Mouse (Mus musculus) adipocyte (in vitro differentiated cells): ENCODE measurements around the gene Hdhd5.
A peak's percentile ranks its signal among the peaks of the same experiment; 100 is the strongest.

ENCODE experiments used
- DNase-seq: peaks from one replicate; pipeline ENCODE4 v3.0.0-alpha.2; 2016; ENCODE audit warnings: low spot score

Hdhd5 gene

DNA sequence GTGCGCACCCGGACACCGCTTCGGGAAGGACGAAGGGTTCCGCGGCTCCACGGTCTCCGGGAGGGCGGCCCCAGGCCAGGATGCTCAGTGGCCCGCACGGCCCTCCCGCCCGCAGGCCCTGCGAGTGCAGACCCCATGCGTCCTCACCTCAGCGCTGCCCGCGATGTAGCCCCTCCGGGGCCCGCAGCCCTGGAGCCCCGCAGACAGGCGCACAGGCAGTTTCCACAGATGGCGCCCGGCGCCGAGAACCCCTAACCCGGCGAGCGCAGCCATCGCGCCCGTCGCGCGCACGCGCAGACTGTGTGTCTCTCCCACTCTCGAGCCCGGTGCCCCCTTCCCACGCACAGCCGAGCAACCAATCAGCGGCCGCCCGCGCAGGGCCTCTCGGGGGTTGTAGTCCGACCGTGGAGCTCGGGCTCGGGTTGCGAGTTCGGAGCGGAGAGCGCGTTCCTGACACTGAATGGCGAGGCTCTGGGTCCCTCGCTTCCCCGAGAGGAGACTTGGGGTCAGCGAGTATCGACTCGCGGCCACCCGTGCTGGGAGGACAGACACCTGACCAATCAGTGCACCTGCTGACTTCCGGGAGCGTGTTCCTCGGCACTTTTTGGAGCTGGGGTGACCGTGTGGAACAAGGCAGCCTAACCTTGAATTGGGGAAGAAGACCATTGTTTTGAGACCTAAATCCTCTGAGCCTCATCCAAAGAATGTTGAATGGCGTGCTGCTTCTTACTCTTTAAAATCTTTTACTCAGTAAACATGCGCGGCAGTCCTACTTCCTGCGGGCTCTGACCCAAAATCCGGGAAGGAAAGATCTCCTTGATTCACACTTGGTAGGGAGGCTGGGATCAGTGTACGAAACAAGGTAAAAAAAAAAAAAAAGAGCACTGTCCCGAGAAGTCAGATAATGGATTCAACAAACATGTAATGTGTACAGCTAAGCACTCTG lies at the start of gene Hdhd5:
Gene Hdhd5 (minus strand): TSS at position 300 of the 946 bp plus-strand sequence.
- DNase-seq = peak; percentile 89

DNA sequence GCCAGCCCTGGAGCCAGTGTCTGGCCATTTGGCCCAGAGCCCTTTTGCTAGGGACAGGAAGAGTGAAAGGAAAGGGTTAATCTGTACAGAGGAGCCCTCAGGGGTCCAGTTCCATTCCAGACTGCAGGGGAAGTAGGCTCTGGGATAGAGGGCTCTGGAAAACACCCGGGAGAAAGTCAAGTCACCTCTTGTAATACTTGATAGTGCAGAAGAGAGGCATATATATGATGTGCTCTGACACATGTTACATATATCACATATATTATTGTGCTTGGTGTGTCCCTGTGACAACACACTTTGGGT lies 49.5 kb upstream of the Hdhd5 start:
- no peak for DNase-seq

DNA sequence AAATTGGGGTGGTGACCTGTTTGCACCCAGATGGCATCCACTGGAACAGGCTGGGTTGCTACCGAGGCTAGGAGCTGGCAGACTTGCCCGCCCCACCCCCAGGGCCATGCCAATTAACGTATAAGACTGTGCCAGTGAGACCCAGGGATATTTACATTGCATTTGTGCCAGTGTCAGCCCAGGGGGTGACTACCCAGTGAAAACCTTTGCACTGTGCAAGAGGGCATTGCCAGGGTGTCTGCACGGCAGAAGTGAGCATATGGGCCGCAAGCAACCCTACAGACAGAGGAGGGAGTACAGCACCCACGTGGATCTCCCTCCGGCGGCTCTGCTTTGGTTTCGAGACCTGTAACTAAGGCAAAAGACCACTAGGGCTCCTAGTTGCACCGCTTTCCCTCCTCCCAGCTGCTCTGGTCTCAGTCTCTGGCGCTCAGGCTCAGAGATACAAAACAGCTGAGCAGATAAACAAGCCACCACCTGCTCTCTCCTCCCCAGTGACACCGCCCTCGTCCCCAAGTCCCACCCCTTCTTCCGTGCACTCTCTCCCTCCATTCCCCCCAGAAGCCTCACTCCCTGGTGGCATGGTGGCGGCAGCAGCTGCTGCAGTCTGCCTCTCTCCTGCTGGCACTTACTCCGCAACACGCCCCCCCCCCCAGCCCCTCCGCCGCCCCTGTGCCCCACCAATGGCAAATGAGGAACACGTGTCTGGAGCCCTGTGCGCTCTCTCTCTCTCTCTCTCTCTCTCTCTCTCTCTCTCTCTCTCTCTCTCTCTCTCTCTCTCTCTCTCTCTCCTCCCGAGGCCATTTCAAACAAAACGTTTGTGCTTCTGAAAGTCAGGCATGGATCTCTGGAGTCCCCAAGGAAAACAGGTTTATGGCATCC lies 49.0 kb upstream of the Hdhd5 start:
- peak; percentile 34 for DNase-seq

DNA sequence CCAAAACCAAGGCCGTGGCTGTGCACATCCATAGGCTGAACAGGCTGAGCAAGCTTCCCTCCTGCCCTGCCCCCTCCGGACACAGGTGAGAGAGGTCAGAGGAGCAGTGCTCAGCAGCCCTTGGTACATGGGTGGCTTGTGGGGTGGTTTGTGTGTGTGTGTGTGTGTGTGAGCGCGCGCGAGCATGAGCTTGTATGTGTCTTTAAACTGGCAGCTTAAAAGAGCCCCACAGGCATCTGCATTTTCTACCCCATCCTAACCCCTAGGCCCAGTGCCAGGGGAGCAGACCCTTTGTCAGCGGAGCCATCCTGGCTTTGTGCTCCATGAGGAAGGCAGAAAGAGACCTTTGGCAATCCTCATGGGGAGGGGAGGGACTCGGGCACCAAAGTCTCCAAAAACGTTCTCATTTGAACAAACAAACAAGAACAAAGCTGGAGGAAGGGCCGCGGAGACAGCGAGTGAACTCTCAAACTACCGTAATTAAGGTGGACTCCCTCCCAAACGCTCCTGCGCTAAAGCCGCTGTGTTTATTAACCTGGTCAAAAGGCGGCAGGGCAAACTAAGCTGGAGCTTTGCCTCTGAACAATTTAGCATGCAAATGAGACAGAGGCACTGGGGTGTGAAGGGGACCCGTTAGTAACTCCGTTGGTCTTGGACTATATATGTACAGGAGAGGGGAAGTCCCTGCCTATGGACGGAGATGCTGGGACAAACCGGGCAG lies 48.2 kb upstream of the Hdhd5 start:
- no peak for DNase-seq

DNA sequence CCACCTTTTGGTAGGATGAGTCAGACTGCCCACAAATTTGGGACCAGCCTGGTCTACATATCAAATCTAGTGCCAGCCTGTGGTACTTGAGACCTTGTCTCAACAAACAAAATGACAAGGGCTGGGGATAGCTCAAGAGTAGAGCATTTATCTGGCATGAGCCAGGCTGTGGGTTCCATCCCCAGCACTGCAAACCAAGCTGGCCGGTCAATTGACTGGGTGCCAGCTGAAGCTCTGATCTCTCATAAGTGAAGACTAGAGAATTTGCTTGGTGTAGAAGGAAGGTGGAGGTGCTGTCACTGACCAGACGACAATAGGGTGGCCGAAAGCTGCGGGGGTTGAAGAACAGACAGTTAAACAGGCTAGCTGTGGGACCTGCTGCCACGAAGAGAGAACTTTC lies 47.4 kb upstream of the Hdhd5 start:
- no peak for DNase-seq

DNA sequence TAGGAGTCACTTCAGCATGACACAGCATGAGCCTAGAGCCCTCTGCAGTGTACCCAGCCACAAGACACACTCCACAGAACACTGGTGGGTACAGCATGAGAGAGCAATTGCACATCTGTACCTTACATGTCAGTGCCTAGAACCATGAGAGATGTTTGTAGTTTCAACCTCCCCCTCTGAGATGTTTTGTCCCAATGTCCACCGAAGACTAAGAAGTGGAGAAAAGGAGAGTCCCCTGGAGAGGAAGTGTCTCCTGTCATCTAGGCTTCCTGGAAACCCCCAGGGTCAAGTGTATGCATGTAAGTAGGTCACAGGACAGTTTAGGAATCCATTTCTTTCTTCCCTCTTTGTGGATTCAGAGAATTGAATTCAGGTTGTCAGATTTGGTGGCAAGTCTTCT lies 41.3 kb upstream of the Hdhd5 start:
- DNase-seq = no peak

DNA sequence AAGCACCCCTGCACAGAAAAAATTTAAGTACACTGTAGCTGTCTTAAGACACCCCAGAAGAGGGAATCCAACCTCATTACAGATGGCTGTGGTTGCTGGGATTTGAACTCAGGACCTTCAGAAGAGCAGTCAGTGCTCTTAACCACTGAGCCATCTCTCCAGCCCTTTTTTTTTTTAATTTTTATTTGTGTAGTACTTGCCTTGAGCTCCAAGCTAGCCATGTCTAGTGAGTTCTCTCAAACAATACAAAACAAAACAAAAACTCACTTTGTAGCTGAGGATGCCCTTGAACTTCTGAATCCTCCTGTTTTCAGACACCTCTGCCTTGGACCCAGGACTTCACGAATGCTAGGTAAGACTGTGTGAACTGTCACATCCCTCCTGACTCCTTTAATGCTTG lies 37.1 kb upstream of the Hdhd5 start:
- DNase-seq = no peak

DNA sequence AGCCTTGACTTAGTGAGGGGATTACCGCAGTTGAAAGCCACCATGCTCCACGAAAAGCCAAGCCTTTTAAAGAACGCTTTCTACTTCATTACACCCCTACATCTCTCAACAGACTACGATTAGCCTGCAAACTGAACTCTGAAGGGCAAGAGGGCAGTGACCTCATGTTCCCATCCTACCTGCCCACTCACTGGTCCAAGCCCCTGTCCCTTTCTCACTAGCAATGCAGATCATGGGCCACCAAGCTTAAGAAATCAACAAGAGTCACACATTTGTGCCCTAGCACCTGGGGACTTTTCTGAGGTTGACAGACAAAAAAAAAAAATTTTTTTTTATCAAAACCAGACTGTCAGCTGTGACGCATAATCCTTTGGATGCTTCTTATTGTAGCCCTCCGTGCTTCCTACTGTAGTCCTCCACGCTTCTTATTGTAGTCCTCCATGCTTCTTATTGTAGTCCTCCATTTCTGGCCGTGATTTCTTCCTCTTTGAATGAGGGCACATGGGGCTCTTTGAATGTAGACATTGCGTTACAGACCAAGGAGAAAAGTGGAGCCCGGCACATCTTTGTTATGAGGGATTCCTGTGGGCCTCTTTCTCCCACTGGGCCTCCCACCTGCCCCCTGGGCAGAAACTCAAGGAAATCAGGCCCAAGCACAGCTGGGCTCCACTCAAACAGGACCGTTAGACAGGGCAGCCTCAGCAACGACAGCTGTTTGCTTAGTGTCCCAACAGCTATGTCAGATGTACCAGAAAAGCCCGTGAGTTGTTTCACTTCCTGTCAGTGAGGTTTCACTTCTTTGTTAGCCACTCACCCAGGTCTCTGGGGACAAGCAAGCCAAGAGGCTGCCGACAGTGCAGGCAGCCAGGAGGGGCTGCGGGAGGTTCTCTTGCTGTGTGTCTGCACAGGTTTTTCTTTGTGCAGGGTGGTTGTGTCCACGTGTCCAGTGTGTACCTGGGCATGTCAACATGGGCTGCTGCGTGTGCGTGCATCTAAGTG lies 36.1 kb upstream of the Hdhd5 start:
- DNase-seq = no peak

DNA sequence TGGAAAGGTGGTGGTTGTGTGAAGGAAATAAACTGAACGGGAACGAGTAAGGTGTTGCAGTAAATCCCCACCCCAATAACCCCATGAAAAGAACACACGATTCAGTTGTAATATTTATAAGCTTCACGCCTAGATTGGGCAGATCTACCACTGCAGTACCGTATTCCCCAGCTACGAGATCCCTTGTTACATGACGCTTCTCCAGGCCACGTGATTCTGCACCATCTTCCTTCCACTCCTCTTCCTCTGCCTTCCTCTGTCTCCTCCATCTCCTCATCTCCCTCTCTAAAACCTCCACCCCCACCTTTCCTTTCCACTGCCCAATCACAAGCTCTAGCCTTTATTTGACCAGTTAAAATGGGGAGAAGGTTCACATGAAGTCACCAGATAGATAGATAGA lies 25.5 kb upstream of the Hdhd5 start:
- no peak for DNase-seq

DNA sequence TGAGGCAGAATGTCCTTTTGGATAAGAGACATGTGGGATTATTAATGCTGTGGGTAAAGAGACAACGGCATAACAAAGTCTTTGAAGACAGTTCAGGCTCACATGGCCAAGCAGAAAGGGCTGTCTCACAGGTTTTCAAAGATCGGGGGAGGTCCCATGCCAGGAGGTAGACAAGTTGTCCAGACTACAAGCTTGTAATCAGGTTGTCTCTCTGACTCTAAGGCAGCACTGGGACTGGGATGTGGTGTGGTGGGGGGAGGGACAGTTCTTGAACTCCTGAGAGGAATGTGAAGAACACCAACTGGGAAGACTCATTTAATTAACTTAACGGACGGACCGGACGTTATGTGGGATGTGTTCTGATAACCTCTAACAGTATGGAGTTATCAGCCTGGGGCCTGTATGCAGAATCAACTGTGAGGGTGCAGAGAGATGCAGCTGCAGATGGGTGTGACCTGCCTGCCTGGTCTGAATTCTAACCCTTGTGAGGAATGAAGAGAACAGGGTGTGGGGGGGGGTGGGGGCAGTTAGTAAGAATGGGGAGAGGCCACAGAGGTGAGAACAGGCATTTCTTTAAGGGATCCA lies 25.0 kb upstream of the Hdhd5 start:
- no peak for DNase-seq

DNA sequence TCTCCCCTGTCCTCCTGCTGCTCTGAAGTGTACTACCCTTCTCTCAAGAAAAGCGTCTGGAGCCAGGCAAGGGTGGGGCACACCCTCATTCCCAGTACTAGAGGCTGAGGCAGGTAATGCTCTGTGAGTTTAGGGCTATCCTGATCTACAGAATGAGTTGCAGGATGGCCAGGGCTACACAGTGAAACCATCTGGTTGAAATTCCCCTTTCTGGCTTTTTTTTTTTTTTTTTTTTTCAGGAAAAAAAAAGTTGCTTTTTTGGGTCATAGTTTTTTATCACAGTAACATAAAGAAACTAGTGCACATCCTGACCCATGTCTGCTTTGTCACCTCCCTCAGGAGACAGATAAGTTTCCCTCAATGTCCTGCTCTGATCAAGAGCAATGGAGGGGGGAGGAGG lies 24.0 kb upstream of the Hdhd5 start:
- DNase-seq = no peak

DNA sequence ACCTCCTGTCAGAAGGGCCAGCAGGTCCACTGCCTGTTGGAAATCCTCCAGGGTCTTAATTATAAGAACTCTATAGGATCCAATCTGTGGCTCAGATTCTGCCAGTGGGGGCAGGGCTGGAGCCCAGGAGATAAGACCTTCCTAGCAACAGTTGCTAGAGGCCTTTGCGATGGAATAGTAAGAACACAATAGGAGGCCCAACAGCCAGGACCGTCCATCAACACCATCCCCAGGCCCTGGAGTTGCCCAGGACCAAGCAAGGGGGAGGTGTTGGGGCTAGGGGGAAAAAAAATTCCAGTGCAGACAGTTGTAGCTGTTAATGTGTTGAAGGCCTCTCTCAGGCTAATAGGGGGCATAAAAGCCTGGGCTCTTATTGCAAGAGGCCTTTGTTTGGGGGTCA lies 19.1 kb upstream of the Hdhd5 start:
- DNase-seq = no peak

DNA sequence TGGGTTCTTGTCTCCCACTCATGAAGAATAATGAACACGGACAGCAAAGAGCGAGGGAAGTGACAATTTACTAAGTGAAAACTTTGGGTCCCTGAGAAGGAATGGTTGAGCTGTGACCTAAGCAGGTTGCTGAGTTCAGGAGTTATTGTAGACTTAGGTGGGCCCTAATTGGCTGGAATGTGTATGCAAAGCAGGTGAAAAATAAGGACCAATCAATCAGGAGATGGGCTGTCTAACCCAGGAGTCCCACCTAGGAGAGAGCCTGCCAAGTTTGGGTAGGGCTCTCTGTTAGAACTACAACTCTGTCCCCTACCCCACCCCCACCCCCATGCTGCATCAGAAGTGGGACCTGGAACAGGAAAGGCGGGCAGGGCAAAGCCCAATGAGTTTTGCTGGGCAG lies 17.5 kb upstream of the Hdhd5 start:
- DNase-seq = no peak

DNA sequence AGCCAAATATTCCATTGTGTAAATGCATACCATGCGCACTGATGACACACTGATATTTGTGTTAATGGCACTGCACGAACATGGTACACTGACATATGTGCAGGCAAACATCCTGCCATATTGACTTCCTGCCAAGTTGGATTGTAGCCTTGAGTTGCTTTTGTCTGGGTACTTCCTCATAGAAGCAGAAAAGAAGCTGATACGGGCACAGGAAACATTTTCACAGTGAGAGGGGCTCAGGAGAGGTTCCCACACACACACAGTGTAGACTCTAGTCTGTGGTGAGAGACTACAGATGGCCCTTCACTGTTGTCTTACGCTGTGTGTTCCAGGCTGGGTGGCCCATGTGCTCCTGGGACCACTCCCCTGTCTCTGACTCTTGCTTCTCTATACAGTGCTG lies 15.9 kb upstream of the Hdhd5 start:
- DNase-seq = no peak

DNA sequence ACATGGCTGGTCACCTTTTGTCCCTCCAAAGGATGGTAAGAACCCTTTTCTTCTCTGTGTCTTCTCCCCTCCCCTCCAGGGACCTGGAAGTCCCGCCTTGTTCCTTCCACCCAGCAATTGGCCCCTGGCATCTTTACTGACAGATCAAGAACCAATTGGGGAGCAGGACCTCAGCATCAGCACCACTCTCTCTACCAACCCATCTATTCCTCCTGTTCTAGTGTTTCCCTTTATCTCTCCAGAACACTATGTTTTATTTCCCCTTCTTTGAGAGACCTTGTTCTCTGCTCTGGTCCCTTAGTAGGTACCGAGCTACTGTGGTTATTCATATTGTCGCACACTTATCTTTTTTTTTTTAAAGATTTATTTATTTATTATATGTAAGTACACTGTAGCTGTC lies 15.2 kb upstream of the Hdhd5 start:
- no peak for DNase-seq

DNA sequence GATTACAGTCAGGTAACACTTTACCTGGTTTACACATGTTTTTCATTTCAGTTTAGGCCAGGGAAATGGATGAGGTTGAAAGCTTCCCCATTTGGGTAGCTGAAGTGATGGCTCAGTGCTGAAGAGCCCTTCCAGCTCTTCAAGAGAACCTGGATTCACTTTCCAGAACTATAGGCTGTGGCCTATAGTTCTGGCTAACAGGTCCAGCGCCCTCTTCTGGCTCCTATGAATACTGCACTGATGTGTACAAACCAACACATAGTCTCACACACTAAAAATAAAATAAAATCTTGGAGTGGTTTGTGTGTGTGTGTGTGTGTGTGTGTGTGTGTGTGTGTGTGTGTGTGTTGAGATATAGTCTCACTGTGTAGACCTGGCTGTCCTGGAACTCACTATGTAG lies 10.9 kb upstream of the Hdhd5 start:
- no peak for DNase-seq

DNA sequence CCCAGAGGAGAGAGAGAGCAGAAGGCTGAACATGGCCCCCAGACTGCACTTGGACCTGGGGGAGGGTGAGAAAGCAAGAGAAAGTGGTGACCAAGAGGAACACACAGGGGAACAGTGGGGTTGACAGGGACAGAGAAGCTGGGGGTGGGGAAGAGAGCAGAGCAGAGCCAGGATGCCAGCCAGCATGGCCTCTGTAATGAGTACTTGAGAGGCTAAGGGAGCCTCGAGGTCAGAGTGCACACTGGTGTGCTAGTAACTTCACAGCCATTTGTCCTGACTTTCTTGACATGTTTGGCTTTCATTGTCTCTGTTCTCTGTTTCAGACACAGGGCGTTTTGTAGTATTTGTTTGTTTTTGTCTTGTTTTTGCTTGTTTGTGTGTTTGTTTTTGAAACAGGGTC lies 10.3 kb upstream of the Hdhd5 start:
- DNase-seq = peak; percentile 59

DNA sequence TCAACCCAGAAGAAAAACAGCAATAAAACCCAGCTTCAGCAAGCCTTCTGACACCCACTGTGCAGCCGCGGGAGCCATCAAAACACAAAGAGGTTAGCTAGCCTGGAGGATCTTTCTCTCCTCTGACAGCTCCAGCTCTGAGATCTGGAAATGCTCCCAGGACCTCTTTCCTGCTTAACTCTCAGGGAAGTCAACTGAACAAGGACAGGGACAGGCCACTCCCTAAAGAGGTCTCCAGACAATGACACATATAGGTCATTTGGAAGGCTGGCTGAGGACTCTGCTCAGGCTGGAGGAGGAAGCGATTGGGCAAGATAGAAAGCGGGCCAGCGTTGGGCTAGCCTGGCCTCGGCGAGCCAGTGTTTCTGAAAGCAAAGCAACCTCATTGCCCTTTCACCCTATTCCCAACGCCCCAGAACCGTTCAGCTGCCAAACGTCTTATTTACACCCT lies 8.7 kb upstream of the Hdhd5 start:
- DNase-seq = peak; percentile 67

DNA sequence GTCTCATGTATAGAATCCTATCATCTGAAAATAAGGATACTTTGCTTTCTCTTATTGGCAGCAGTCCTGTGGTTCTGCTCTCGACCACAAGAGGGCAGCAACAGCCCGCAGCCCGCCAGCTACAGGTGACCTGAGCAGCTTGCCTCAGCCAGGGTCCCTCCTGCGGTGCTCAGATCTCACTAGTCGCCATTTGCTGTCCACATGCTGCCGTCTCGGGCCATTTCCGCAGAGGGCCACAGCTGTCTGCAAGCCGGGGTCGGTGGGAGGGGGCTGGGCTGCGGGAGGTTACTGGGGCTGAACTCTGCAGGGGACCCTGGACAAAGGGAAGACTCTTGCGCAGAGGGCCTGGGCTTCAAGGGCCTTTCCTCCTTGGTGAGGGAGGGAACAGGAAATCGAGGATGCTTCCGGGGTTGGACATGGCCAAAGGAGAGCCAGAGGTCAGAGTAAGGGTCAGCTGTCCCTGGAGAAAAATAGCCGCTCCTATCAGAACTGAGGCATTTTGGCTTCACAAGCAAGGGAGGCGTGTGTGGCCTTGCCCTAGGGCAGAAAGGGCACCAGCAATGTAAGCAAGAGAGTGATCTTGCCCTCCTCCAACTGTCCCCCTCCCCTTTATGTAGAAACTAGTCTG lies 8.1 kb upstream of the Hdhd5 start:
- peak; percentile 79 for DNase-seq

DNA sequence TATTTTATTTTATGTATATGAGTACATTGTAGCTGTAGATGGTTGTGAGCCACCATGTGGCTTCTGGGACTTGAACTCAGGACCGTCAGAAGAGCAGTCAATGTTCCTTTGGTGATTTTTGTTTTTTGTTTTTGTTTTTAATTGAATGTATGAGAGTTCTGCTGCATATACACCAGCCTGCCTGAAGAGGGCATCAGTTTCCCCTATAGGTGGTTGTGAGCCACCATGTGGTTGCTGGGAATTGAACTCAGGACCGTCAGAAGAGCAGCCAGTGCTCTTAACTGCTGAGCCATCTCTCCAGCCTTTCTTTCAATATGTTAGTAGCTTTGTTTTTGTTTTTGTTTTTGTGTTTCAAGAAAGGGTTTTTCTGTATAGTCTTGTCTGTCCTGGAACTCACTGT lies 5.2 kb upstream of the Hdhd5 start:
- no peak for DNase-seq
